Mouse (Mus musculus): Measurements from ENCODE around the gene Rnf38. TPM values are rescaled to one million over a fixed set of nuclear protein-coding genes. Genes with fewer than 3 reads are reported as not detected.

Rnf38 gene
- polyA plus RNA-seq, 1 experiment from 2014 or later: 30.3 TPM

Small RNA genes within 50 kb of the gene (microRNA-seq; reads per million reads assigned to microRNA genes)
- not detected for gene Mir5106

Other genes with a start within 250 kb of the Rnf38 start
- gene Clta, start 229.3 kb downstream of the Rnf38 start, polyA plus RNA-seq (2015; fragmentation: Nextera tagmentation; extraction: Ambion mirVana): 340 and 348 TPM in 2 replicates
- 29.9 TPM in 2 replicates for gene Gne, start 149.6 kb downstream of the Rnf38 start, polyA plus RNA-seq (2015; fragmentation: Nextera tagmentation; extraction: Ambion mirVana)
- gene Melk, start 67.1 kb upstream of the Rnf38 start, polyA plus RNA-seq (2015; fragmentation: Nextera tagmentation; extraction: Ambion mirVana): 4.0 and 5.7 TPM in 2 replicates